In genomic region chr19:55343274-55343673, GRCm38 (mm10) we compare ENCODE assay signal across 20 mouse cellular contexts. TPM values are rescaled to one million over a fixed set of nuclear protein-coding genes. Genes with fewer than 3 reads are reported as not detected.
DNase-seq lines count a peak whose midpoint lies in the region; ATAC-seq and TF ChIP-seq lines count a peak whose summit lies in the region.
"Had no signal": no experiment of that assay in that cellular context is flagged by ENCODE, and none has a peak within 500 bp of the region (broad histone marks: within the 10 kb centered on the region; RNA-seq: fewer than 3 reads in every experiment).

No protein-coding gene starts in this region.

- TF ChIP-seq POLR2A in kidney, adult 2 months (IDR thresholded peaks at IDR 0.05; ENCODE audit: low read depth, low read length) = no peak

- H3K9me3 ChIP-seq in liver, postnatal 0 days (ENCODE audit: low read length) = no peaks in the 10 kb centered on the region
- H3K9me3 ChIP-seq in intestine, postnatal 0 days (ENCODE audit: control insufficient read depth) = no peaks in the 10 kb centered on the region
- H3K9me3 ChIP-seq: embryonic facial prominence, embryonic 10.5 days; G1E; heart, embryonic 13.5 days; hindbrain, embryonic 12.5 days had no signal

- no peaks in the 10 kb centered on the region for H3K27me3 ChIP-seq in kidney, adult 2 months (replicated peaks; ENCODE audit: control insufficient read depth, insufficient read depth, low read length)
- H3K27me3 ChIP-seq in liver, postnatal 0 days (ENCODE audit: insufficient read depth, low read length) = no peaks in the 10 kb centered on the region
- H3K27me3 ChIP-seq in intestine, postnatal 0 days (replicated peaks; ENCODE audit: control insufficient read depth, insufficient read depth, low read length) = no peaks in the 10 kb centered on the region
- H3K27me3 ChIP-seq: heart, embryonic 13.5 days; hindbrain, embryonic 12.5 days had no signal

- no peak overlapping the region for H3K9ac ChIP-seq in liver, postnatal 0 days (replicated peaks)
- H3K9ac ChIP-seq in intestine, postnatal 0 days (ENCODE audit: low read depth, low read length) = no peak overlapping the region
- H3K9ac ChIP-seq: heart, embryonic 13.5 days; hindbrain, embryonic 12.5 days had no signal

- no peaks in the 10 kb centered on the region for H3K36me3 ChIP-seq in kidney, adult 2 months (ENCODE audit: control insufficient read depth, insufficient read depth, low read length)
- no peaks in the 10 kb centered on the region for H3K36me3 ChIP-seq in liver, postnatal 0 days (replicated peaks; ENCODE audit: insufficient read depth, low read length)
- no peaks in the 10 kb centered on the region for H3K36me3 ChIP-seq in intestine, postnatal 0 days (ENCODE audit: control insufficient read depth, insufficient read depth)
- H3K36me3 ChIP-seq: hindbrain, embryonic 12.5 days had no signal

- 62% methylated on average over 9 of the region's 9 CpGs for WGBS in kidney, adult 2 months
- WGBS in liver, postnatal 0 days (ENCODE audit: insufficient replicate concordance) = 80% methylated on average over 9 of the region's 9 CpGs
- 52% methylated on average over 9 of the region's 9 CpGs for WGBS in intestine, postnatal 0 days

- peak; percentile 20 for DNase-seq in kidney, adult 2 months
- no peak for DNase-seq in kidney, postnatal 25 days
- no peak for DNase-seq in liver, postnatal 0 days
- DNase-seq in liver = no peak
- no peak for DNase-seq in heart, postnatal 10 days
- no peak for DNase-seq in thymus, postnatal 10 days (ENCODE audit: low spot score in 2 of 2)
- DNase-seq: adrenal gland, adult 8-10 months; adrenal gland, postnatal 36 days; B cell, adult 2 months; cerebellum, adult 2 months; gastrocnemius, adult 2 months; gastrocnemius, postnatal 25 days; heart, postnatal 4 days had no signal

- no peak overlapping the region for H3K27ac ChIP-seq in kidney, adult 2 months (ENCODE audit: insufficient read depth, low read depth, low read length)
- H3K27ac ChIP-seq in liver, postnatal 0 days (ENCODE audit: low read depth) = no peak overlapping the region
- H3K27ac ChIP-seq in intestine, postnatal 0 days (ENCODE audit: low read depth, low read length) = no peak overlapping the region; the same call in 1 of the 2 replicates
- H3K27ac ChIP-seq: embryonic facial prominence, embryonic 10.5 days; gastrocnemius, adult 2 months; heart, embryonic 13.5 days; hindbrain, embryonic 12.5 days had no signal

- TF ChIP-seq EP300 in liver, postnatal 0 days (IDR thresholded peaks at IDR 0.05; ENCODE audit: low read depth) = no peak

- no peak overlapping the region for H3K4me2 ChIP-seq in liver, postnatal 0 days (ENCODE audit: low read depth, low read length)
- H3K4me2 ChIP-seq in intestine, postnatal 0 days (replicated peaks; ENCODE audit: low read depth) = no peak overlapping the region
- H3K4me2 ChIP-seq: heart, embryonic 13.5 days; hindbrain, embryonic 12.5 days had no signal

- no peak overlapping the region for H3K4me3 ChIP-seq in kidney, adult 2 months (ENCODE audit: insufficient read depth, low read depth, low read length)
- H3K4me3 ChIP-seq in liver, postnatal 0 days (ENCODE audit: low read depth, low read length) = no peak overlapping the region
- no peak overlapping the region for H3K4me3 ChIP-seq in intestine, postnatal 0 days (ENCODE audit: low read depth, low read length)
- H3K4me3 ChIP-seq: embryonic facial prominence, embryonic 10.5 days; gastrocnemius, adult 2 months; heart, embryonic 13.5 days; hindbrain, embryonic 12.5 days had no signal

- peak; percentile 40; the same call in 1 of the 2 replicates for ATAC-seq in liver, postnatal 0 days
- peak; percentile 77 for ATAC-seq in intestine, postnatal 0 days
- ATAC-seq: CD4-positive, CD25-positive, alpha-beta regulatory T cell, adult 4 months; forebrain, embryonic 14.5 days had no signal

- intact Hi-C loops in heart, postnatal 10 days (cut with DNase I) = loop anchor here (10.0 kb wide), 1 partner anchor 202 kb away; no protein-coding TSS in a partner anchor

- TF ChIP-seq CTCF in kidney, adult 2 months (conservative IDR thresholded peaks at IDR 0.05; ENCODE audit: insufficient read depth, insufficient read length, low read depth, low read length) = no peak
- no peak for TF ChIP-seq CTCF in liver, postnatal 0 days (IDR thresholded peaks at IDR 0.05; ENCODE audit: low read depth)
- TF ChIP-seq CTCF in intestine, postnatal 0 days (IDR thresholded peaks at IDR 0.05; ENCODE audit: low read depth) = no peak

- peaks cover 5% of the 10 kb centered on the region; the same call in 1 of the 2 replicates for H3K4me1 ChIP-seq in kidney, adult 2 months (ENCODE audit: control insufficient read depth, insufficient read depth, low read length)
- H3K4me1 ChIP-seq in liver, postnatal 0 days (ENCODE audit: insufficient read depth) = peaks cover 4% of the 10 kb centered on the region; the same call in 1 of the 2 replicates
- H3K4me1 ChIP-seq in intestine, postnatal 0 days (replicated peaks; ENCODE audit: control insufficient read depth, insufficient read depth, low read length) = no peaks in the 10 kb centered on the region
- H3K4me1 ChIP-seq: embryonic facial prominence, embryonic 10.5 days had no signal

RNA-seq across cellular contexts. Expression of gene Vti1a, which starts 27.2 kb away (rescaled TPM):
- 15.7 and 15.9 TPM in 2 replicates for polyA plus RNA-seq in kidney, adult 2 months (2012; rRNA removed)
- 9.7 and 10.5 TPM in 2 replicates for polyA plus RNA-seq in liver, postnatal 0 days (2015; fragmentation: Nextera tagmentation; extraction: Ambion mirVana)
- polyA plus RNA-seq in intestine, postnatal 0 days (2015; fragmentation: Nextera tagmentation; extraction: Ambion mirVana) = 21.3 and 23.2 TPM in 2 replicates
- total RNA-seq in heart, postnatal 10 days (2021) = 10 to 100 TPM; 20.3 to 21.5 TPM

RNA-seq across cellular contexts. Expression of gene Zdhhc6, which starts 27.4 kb away (rescaled TPM):
- 22.5 and 29.1 TPM in 2 replicates for polyA plus RNA-seq in kidney, adult 2 months (2012; rRNA removed)
- 49.0 and 49.9 TPM in 2 replicates for polyA plus RNA-seq in liver, postnatal 0 days (2015; fragmentation: Nextera tagmentation; extraction: Ambion mirVana)
- polyA plus RNA-seq in intestine, postnatal 0 days (2015; fragmentation: Nextera tagmentation; extraction: Ambion mirVana) = 39.8 and 44.7 TPM in 2 replicates
- total RNA-seq in heart, postnatal 10 days (2021) = 10 to 100 TPM; 23.9 to 24.6 TPM
